Mouse (Mus musculus) hindbrain, embryonic 16.5 days (tissue): ENCODE measurements around the gene Epn2. TPM values are rescaled to one million over a fixed set of nuclear protein-coding genes. Genes with fewer than 3 reads are reported as not detected.

Experiments
- ATAC-seq: fragments of 200-750 bp; cut with Nextera tagmentation; 2 replicates; pipeline ENCODE4 v1.8.0; 2017; ENCODE audit warnings: moderate TSS enrichment, moderate library complexity
- H3K27ac ChIP-seq: fragments of 300-500 bp; sonication (generic); 2 replicates; pipeline ENCODE4 v1.5.1; 2014; ENCODE audit warnings: low read depth, mild to moderate bottlenecking, control low read depth, low read length, moderate library complexity
- H3K27me3 ChIP-seq: fragments of 300-500 bp; sonication (generic); replicated peaks from 2 replicates; pipeline ENCODE4 v1.6.1; 2014; ENCODE audit warnings: low read length; ENCODE audit not compliant: control insufficient read depth, insufficient read depth
- H3K36me3 ChIP-seq: fragments of 300-500 bp; sonication (generic); 2 replicates; pipeline ENCODE4 v1.6.1; 2014; ENCODE audit warnings: mild to moderate bottlenecking, low read length, moderate library complexity, mixed read lengths; ENCODE audit not compliant: control insufficient read depth, insufficient read depth
- H3K4me1 ChIP-seq: fragments of 300-500 bp; sonication (generic); 2 replicates; pipeline ENCODE4 v1.6.1; 2014; ENCODE audit warnings: low read depth, low read length; ENCODE audit not compliant: control insufficient read depth, insufficient read depth
- H3K4me2 ChIP-seq: fragments of 300-500 bp; sonication (generic); 2 replicates; pipeline ENCODE4 v1.6.1; 2014; ENCODE audit warnings: mild to moderate bottlenecking, low read length, control low read depth, moderate library complexity
- H3K4me3 ChIP-seq: fragments of 300-500 bp; sonication (generic); 2 replicates; pipeline ENCODE4 v1.5.1; 2014; ENCODE audit warnings: mild to moderate bottlenecking, low read length, control low read depth, moderate library complexity
- H3K9ac ChIP-seq: fragments of 300-500 bp; sonication (generic); 2 replicates; pipeline ENCODE4 v1.6.1; 2014; ENCODE audit warnings: low read depth, mild to moderate bottlenecking, control low read depth, low read length, moderate library complexity
- H3K9me3 ChIP-seq: fragments of 300-500 bp; sonication (generic); 2 replicates; pipeline ENCODE4 v1.6.1; 2014; ENCODE audit warnings: mild to moderate bottlenecking, low read length, moderate library complexity; ENCODE audit not compliant: control insufficient read depth
- WGBS: fragments of 180-500 bp; shearing (Covaris S2); extraction: QIAGEN DNeasy Blood & Tissue Kit; methylation state at CpG from one replicate; pipeline ENCODE4 v1.1.7; 2014; 5-methylcytosine and 5-hydroxymethylcytosine counted together
- polyA plus RNA-seq: library from polyadenylated mRNA; unstranded; fragments of >200 nt; fragmentation: Nextera tagmentation; extraction: Ambion mirVana; gene quantifications from 2 replicates; pipeline ENCODE4 v1.2.1, GENCODE M21; 2015

The Epn2 gene
- 66.9 and 70.5 TPM in 2 replicates for polyA plus RNA-seq

DNA sequence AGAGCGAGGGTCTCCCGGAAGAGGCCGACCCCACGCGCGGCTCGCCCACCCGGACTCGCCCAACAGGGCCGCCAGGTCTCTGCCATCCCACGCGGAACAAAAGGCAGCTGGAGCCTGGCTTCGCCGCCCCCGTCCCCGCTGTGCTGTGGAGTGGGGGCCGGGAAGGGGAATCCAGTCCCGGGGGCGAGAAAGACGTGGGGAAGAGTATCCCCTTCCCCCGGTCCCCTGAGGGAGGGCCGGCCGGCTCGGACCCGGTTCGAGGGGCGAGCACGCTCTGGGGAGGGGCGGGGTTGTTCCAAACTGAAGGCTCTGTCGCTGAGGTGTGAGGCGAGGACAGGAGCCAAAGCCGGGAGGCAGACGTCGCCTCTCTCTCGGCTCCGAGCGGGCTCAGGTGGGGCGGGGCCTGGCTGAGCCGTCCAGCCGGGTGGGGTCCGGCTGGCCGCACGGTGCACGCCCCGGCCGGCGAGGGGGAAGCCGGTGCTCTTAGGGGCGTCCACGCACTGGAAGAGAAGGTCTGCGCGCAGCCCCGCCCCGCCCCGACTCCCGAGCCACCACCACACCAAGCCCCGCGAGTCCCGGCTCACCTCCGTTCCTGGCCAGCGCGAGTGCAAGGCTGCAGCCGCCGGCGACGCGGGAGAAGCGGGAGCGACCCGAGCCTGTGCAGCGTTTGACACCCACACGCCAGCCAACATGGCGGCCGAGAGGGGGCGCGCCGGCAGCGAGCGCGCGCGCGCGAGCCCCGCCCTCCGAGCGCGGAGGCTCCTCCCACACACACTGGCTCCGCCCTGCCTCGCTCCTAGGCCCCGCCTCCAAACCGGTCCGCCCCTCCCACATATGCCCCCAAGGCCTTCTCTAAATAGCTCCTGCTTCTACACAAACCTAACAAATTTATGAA lies at the start of gene Epn2:
Gene Epn2 (minus strand): TSS at position 705 of the 895 bp plus-strand sequence.
- H3K9me3 ChIP-seq = no peaks in the 10 kb centered on the region
- H3K4me3 ChIP-seq = peak within 1 kb of the TSS; percentile 98
- peak within 1 kb of the TSS; percentile 89 for H3K9ac ChIP-seq
- peaks cover 15% of the 10 kb centered on the region for H3K4me1 ChIP-seq
- H3K36me3 ChIP-seq = no peaks in the 10 kb centered on the region
- H3K27me3 ChIP-seq = no peaks in the 10 kb centered on the region
- ATAC-seq = peak; percentile 93
- H3K4me2 ChIP-seq = peak within 1 kb of the TSS; percentile 82
- 0% methylated on average over 75 of the region's 93 CpGs for WGBS
- peak within 1 kb of the TSS; percentile 92 for H3K27ac ChIP-seq

DNA sequence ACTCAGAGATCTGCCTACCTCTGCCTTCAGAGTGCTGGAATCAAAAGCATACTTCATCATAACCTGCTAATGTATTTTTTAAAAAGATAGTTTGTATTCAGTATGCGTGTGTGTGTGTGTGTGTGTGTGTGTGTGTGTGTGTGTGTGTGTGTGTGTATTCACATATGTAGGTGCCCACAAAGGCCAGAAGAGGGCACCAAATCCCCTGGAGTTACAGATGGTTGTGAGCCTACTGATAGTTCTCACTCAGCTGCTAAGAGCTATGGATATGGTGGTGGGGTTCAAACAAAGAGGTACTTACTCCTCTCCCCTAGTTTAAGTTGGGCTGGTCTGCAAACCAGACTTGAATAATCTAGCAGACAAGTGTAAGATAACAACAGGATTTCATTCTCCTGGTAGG lies 47.0 kb upstream of the Epn2 start:
- WGBS = 92% methylated on average over 1 of the region's 1 CpGs
- Histone ChIP-seq H3K27ac (no peak overlapping the region), H3K4me1 (no peaks in the 10 kb centered on the region), H3K27me3 (no peaks in the 10 kb centered on the region), H3K9me3 (no peaks in the 10 kb centered on the region), H3K36me3 (no peaks in the 10 kb centered on the region), H3K9ac (no peak overlapping the region), H3K4me3 (no peak overlapping the region), H3K4me2 (no peak overlapping the region)
- ATAC-seq = no peak

DNA sequence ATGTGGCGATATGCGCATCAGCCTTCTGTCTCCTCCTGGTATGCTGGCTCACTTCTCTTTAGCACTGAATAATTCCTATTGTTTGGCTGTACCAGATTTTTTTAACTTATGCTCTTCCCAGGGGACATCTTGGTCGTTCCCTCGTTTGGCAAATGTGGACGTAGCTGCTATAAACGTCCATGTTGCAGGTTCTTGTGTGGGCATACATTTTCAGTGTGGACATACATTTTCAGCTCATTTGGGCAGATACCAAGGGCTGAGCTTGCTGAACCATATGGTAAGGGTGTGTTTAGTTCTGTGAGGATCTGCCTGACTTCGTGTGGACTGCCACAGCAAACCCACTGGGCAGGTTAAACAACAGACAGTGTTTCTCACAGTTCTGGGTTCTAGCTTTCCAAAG lies 45.6 kb upstream of the Epn2 start:
- WGBS = 75% methylated on average over 7 of the region's 7 CpGs
- Histone ChIP-seq H3K4me2 (no peak overlapping the region), H3K27ac (no peak overlapping the region), H3K27me3 (no peaks in the 10 kb centered on the region), H3K9ac (no peak overlapping the region), H3K9me3 (no peaks in the 10 kb centered on the region), H3K4me3 (no peak overlapping the region), H3K4me1 (peaks cover 4% of the 10 kb centered on the region; the same call in 1 of the 2 replicates), H3K36me3 (no peaks in the 10 kb centered on the region)
- no peak for ATAC-seq

- WGBS = 59% methylated on average over 8 of the region's 8 CpGs
- Histone ChIP-seq H3K27me3 (no peaks in the 10 kb centered on the region), H3K9me3 (no peaks in the 10 kb centered on the region), H3K4me2 (peak overlapping the region; percentile 85), H3K9ac (peak overlapping the region; percentile 60; the same call in 1 of the 2 replicates), H3K27ac (peak overlapping the region; percentile 24; the same call in 1 of the 2 replicates), H3K36me3 (no peaks in the 10 kb centered on the region), H3K4me1 (peaks cover 13% of the 10 kb centered on the region), H3K4me3 (peak overlapping the region; percentile 44)
- ATAC-seq = no peak
Observed at GRCm38 (mm10) chr11:61620762-61621161, 41.3 kb upstream of the Epn2 start.

GRCm38 (mm10) chr11:61620254-61620670 lies 40.8 kb upstream of the Epn2 start:
- H3K9me3 ChIP-seq = no peaks in the 10 kb centered on the region
- peaks cover 16% of the 10 kb centered on the region for H3K4me1 ChIP-seq
- no peaks in the 10 kb centered on the region for H3K27me3 ChIP-seq
- peak overlapping the region; percentile 24; the same call in 1 of the 2 replicates for H3K27ac ChIP-seq
- H3K36me3 ChIP-seq = no peaks in the 10 kb centered on the region
- H3K9ac ChIP-seq = peak overlapping the region; percentile 60
- WGBS = under 1% methylated on average over 16 of the region's 17 CpGs
- H3K4me2 ChIP-seq = peak overlapping the region; percentile 85
- ATAC-seq = peak; percentile 84
- peak overlapping the region; percentile 44 for H3K4me3 ChIP-seq

GRCm38 (mm10) chr11:61619791-61620241 lies 40.3 kb upstream of the Epn2 start:
- Histone ChIP-seq H3K27me3 (no peaks in the 10 kb centered on the region), H3K9me3 (no peaks in the 10 kb centered on the region), H3K9ac (peak overlapping the region; percentile 60), H3K27ac (peak overlapping the region; percentile 14; the same call in 1 of the 2 replicates), H3K4me2 (peak overlapping the region; percentile 85), H3K4me1 (peaks cover 16% of the 10 kb centered on the region), H3K4me3 (peak overlapping the region; percentile 44), H3K36me3 (no peaks in the 10 kb centered on the region)
- peak; percentile 66 for ATAC-seq
- WGBS = 3% methylated on average over 16 of the region's 17 CpGs

DNA sequence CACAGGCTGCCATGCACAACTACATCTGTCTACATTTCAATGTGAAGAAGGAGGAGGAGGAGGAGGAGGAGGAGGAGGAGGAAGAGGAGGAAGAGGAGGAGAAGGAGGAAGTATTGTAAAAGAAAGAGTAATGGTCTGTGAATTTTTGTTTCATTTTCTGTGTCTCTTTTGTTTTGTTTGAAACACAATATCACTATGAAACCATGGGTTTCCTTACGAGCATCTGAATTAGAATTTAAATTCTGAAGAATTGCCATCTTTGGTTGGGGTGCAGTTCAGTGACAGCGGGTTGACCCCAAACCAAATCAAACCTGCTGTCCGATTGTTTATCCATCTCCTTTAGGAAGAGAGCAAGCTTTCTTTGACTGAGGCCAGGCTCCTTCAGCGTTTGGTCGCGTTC lies 39.9 kb upstream of the Epn2 start:
- Histone ChIP-seq H3K27ac (no peak overlapping the region; the same call in 1 of the 2 replicates), H3K36me3 (no peaks in the 10 kb centered on the region), H3K4me3 (peak overlapping the region; percentile 44), H3K9ac (peak overlapping the region; percentile 60), H3K27me3 (no peaks in the 10 kb centered on the region), H3K4me2 (peak overlapping the region; percentile 85), H3K4me1 (peaks cover 16% of the 10 kb centered on the region), H3K9me3 (no peaks in the 10 kb centered on the region)
- 14% methylated on average over 6 of the region's 6 CpGs for WGBS
- ATAC-seq = no peak

- Histone ChIP-seq H3K27ac (no peak overlapping the region), H3K36me3 (no peaks in the 10 kb centered on the region), H3K27me3 (no peaks in the 10 kb centered on the region), H3K9ac (no peak overlapping the region), H3K4me1 (peaks cover 16% of the 10 kb centered on the region), H3K9me3 (no peaks in the 10 kb centered on the region), H3K4me3 (no peak overlapping the region), H3K4me2 (no peak overlapping the region)
- 80% methylated on average over 8 of the region's 8 CpGs for WGBS
- no peak for ATAC-seq
Observed at GRCm38 (mm10) chr11:61618571-61618970, 39.1 kb upstream of the Epn2 start.

GRCm38 (mm10) chr11:61618131-61618530 lies 38.6 kb upstream of the Epn2 start:
- H3K9ac ChIP-seq = no peak overlapping the region
- WGBS = 92% methylated on average over 8 of the region's 8 CpGs
- H3K27me3 ChIP-seq = no peaks in the 10 kb centered on the region
- H3K36me3 ChIP-seq = no peaks in the 10 kb centered on the region
- peaks cover 16% of the 10 kb centered on the region for H3K4me1 ChIP-seq
- H3K9me3 ChIP-seq = no peaks in the 10 kb centered on the region
- no peak overlapping the region for H3K4me3 ChIP-seq
- no peak overlapping the region for H3K4me2 ChIP-seq
- H3K27ac ChIP-seq = no peak overlapping the region
- no peak for ATAC-seq
